Mouse (Mus musculus) layer of hippocampus, postnatal 25 days (tissue): ENCODE data around the gene Cdh13. TPM values are rescaled to one million over a fixed set of nuclear protein-coding genes. Genes with fewer than 3 reads are reported as not detected.

Source experiments
- DNase-seq, 2 experiments: peaks; one replicate each; pipeline ENCODE4 v3.0.0; 2022; ENCODE audit warnings: mixed read lengths in 2 of 2, low spot score in 1 of 2; ENCODE audit errors: extremely low spot score in 1 of 2
- total RNA-seq, 2 experiments: library from RNA; stranded (reverse); gene quantifications; 2 replicates each; pipeline ENCODE4 v1.2.3; 2021

Gene Cdh13
- total RNA-seq, 2 experiments from 2014 or later: 45.3 to 48.8 TPM

DNA sequence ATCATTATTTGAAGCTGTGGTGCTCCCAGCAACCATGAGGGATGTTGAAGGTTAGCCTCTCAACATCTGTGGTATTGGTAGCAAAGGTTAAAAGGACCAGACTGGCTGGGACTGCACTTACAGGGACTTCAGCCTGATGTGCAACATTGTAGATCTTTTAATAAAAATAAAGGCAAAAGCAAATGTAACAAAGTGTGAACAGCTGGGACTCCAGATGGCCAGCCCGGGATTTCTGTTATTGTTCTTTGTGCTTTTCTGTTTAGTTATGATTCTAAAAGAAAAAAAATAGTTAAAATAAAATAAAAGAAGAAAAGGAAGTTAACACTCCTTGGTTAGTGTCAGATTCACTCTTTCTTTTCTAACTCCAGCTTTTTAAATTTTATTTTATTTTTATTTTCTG is 717.1 kb downstream of the Cdh13 start:
- peak; percentile 35 to 68 for DNase-seq

DNA sequence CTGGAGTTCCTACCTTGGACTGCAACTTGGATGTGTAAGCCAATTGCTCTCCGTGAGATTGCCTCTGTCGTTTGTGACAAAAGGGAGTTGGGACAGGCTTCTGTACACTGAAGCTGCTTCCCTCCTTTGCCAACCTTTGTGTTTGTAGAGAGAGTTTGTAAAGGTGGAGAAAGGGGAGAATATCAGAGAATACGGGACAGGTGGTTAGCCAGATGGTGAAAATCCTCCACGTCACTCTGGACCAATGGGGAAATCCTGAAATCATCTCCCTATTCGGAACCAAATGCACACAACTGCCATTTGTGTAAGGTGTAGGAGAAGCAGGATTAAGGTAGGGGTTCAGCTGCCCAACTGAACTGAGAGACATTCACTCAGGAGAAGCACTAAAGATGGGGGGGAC is 721.3 kb downstream of the Cdh13 start:
- DNase-seq: no peak

DNA sequence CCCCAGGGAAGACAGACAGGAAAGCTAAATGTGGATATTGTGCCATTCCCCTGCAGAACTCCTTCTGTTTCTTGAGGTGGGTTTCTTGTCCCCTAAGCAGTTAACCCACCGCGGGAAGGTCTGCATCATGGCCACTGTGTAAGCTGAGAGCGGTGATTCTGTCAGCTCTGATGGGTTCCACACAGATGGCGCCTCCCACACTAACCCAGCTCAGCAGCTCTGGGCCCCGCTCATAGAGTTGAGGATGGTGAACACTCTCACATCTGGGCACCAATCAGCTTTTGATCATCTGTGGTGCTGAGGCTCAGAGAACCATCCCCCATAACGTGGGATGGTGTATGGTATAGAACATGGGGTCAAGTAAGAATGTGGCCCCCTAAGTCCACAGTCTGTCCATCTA is 735.1 kb downstream of the Cdh13 start:
- no peak for DNase-seq

DNA sequence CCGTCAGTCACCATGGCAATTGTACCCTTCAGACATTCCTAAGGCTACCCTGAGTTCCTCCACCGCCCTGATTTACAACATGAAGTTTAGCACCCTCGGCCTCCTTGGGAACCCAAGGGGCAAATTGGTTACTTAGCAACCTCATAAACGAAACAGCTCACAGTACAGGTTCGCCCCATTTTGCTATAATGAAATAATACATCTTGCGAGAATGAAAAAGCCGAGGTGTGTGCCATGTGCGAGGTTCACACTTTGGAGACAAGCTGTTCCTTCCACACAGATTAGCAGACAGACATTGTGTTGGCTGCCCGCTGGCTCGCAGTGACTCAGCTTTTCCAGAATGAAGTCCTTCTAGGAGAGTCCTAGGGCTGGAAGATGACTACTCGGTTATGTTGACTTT is 737.2 kb downstream of the Cdh13 start:
- no peak for DNase-seq

DNA sequence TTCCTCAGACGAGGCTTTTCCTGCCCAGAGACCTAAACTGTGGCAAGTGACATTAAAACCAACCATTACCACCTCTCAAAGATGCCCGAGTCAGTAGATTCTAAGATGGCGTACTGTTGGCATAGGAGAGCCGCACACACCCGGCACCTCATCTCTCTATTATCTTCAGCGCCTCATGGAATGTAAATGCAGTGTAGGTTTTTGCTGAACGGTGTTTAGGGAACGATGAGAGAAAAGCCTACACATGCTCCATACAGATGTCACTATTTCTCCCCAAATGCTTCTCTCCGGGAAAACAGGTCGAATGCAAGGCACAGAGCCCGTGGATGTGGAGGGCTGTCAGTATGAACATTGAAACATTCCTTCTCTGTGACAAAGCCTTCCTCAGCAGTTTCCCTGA is 737.9 kb downstream of the Cdh13 start:
- no peak for DNase-seq

DNA sequence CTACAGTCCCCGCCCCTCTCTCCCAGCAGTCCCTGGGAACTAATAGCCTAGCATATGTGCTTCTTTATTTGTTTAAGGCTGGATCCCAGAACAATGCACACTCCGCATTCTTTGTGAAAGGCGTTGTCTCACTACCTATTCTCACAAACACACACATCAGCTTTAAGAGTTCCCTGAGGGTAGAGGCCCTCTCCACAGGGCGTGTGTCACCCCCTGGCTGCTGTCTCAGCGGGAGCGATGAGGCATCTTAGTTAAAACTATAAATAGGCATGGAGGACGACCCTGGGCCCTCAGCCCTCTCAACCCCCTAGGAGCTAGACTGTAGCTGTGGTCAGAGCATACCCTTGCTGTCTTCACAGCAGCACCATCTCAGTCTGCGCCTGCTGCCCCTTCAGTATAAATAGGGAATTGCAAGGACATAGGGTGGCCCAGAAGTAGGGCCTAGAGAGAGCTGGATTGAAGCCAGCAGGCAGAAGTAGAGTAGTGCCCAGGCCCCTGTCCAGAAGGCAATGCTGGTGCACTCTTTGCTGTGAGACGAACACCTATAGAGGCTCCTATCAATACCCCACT is 738.9 kb downstream of the Cdh13 start:
- DNase-seq: no peak

DNA sequence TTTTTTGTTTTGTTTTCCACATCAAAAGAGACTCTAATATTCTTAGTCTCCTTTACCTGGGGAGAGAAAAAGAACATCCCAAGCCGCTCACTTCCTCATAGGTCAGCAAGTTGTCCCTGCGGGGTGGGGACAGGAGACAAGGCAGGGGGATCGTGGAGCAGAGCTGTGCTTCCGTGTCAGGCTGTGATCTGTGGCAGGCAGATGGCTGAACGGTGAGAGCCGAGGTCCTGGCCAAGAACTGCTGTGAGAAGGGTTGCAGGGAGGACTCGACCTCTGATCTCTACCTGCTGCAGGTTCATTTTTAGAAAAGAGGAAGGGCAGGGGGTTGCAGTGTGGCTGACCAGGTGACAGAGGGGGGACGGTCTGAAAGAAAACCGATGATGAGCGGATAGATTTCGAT is 749.9 kb downstream of the Cdh13 start:
- DNase-seq: no peak

DNA sequence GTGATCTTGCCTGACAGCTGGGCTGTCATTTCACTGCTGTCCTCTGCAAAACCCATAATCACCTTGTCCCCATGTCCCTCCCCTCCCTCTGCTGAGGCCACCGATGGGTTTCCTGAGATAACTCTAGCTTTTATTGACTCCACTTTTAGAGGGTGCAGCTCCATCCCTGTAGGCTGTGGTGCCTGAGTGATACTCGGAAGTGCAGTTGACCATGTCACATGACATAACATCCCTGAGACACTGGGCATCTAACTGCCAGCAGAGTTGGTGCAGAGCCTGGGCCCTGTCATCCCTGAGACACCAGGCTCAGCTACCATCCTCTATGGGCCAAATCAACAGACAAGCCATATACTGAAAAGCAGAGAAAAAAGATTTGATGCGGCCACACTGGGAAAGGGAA is 750.5 kb downstream of the Cdh13 start:
- no peak for DNase-seq

DNA sequence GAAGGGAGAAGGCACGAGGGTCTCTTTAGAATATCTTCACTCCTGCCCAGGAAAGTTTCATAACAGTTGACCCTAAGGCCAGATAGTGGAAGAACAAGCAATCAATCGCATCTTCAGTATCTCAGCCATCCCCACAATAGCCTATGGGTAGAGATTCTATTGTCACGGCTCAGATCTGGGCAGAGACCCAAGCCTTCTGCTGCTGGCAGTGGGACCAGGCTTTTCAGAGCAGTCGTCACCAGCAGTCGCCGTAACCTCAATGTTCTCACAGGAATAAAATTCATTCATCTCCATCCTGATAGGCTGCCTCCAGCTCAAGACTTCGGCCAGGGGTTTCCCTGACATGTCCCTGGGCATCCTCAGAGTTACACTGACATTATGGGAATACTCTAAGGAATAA is 751.6 kb downstream of the Cdh13 start:
- peak; percentile 37 to 59 for DNase-seq

DNA sequence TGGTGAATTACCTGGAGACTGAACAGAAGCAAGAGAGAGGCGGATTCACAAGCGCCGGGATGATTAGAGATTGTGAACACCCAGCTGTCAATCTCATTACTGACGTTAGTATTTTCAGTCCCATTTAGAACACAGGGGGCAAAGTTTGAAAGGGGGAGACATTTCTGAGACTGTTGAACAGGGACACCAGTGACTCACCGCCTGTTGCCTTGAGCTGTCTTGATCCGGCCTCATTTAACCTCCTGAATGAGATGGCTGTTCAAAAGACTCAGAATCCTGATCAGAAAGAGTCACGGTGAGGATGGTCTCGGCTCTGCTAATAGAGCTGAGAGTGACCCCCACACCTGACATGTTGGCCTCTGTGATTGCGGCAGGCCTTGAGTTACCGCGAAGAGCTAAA is 754.0 kb downstream of the Cdh13 start:
- DNase-seq: no peak

DNA sequence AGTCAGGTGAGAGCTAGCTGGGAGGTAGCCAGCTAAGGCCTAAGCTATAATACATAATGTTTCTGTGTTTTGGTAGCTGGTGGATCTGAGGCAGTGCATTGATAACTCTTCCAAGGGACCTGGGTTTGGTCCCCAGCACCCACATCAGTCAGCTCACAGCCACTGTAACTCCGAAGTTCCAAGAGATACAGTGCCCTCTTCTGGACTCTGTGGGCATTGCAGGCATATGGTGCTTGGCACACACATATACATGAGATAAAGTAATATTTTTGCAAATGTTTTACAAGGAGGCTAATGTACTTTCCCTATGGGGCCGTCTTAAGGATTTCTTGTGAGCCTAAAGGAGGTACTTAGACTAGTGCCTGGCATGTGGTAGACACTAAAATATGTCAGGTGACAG is 755.8 kb downstream of the Cdh13 start:
- DNase-seq: no peak

DNA sequence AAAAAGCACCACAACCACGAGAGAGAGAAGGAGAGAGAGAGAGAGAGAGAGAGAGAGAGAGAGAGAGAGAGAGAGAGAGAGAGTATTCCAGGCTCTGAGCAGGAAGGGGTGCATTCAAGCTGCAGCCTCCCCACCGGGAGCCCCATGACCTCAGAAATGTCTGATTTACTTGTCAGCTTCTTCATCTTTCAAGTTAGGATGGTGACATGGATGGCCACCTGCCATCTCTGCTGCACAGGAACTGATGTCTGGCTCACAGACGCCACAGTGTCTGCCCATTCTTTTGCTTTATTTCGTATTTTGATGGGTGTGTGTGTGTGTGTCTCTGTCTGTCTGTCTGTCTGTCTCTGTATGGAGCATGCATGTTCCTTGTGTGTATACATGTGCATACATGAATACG is 774.3 kb downstream of the Cdh13 start:
- no peak for DNase-seq

DNA sequence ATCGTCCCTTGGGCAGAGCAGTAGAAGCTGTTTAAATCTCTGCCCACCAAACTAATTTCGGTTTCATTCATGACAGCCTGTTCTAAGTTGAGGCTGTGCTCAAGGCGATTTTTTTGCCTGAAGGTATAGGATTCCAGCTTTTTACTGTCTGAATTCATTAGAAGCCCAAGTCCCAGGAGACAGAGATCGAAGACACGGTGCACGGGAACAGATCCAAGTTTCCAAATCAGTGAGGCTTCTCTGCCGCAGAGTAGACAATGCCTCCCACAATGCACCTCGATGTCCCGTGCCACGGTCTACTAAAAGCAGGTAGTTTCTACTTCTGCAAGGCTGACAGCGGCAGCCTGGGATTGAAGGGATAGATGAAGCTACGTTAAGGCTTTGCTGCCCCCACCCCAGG is 778.1 kb downstream of the Cdh13 start:
- DNase-seq: no peak

DNA sequence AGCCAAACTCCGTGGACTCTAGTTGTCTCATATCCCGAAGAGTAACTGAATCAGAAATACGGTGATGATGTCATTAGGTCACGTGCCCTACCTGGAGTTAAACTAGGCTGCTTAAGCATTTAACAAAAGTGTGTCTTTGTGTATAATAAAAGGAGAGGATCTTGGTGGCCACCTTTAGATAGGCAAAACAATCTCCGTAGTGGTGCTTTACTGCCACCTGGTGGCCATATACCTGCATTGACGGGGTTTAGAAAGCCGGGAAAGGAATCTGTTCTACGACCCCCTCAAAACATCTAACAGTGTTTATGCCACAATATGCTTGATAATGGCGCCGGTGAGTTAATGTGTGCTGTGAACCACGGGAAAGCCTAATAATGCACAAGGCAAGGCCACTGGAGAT is 781.0 kb downstream of the Cdh13 start:
- DNase-seq: peak; percentile 27 to 60

DNA sequence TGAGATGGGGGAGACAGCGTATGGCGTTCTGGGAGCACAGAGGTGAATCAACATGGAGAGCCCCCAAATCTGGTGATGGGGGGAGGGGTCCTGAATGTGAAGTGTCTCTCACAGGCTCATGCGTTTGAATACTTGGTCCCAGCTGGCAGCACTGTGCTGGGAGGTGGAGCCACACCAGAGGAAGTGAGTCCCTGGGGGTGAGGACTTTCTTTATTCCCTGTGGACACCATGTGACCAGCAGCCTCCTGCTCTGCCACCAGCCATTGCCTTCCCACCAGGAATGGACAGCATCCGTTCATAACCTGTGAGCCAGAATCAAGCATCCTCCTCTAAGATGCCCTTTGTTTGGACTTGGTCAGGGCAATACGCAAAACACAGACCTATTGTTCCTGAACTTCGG is 788.8 kb downstream of the Cdh13 start:
- no peak for DNase-seq

DNA sequence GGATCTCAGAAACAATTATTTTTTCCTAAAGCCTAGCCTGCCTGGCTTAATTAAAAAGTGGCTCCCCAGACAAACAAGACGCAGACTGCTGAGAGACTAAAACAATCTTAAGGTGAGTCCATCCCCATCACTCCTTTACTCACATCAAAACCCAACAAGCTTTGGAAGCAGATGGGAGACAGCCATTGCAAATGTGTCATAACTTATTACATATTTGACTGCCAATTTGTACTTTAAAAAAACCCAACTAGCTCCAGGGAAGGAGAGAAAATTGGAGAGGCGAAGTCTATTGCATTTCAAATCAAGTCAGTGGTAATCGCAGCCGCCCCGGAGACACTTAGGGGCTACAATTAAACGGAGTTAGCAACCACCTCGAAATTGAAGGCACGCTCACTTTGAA is 801.5 kb downstream of the Cdh13 start:
- DNase-seq: no peak

DNA sequence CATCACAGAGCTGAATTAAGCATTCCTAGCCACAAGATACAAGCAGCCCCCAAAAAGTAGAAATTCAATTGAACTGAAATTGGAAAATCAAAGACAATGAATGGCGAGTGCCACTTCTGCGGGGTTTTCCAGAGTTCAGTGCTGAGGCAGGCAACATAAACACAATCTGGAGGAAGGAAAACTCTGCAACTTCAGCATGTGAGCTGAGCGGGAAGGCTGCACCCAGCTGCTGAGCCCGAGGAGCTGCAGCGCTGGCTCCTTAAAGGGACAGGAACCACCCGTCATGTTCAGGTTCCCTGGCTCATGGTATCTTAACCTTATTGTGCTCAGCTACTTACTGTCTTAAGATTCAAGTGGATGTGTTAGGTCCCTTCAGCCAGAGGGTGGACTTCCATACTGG is 814.7 kb downstream of the Cdh13 start:
- no peak for DNase-seq

DNA sequence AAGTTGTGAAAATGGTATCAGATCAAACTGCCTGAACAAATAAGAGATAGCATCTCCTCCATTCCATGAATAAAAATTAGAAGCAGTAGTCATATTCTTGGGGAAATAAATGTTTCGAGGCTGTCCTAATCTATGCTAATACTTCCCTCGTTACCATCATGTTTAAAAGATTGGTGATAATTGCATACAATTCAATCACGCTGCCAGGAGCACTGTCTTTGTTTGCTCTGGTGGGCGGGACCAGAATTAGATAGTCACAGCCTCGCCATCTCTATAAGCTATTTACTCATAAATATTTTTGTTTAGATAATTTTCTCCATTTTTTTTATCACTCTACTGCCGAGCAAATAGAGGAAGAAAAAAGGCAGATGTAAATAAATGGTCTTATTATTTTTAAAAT is 819.3 kb downstream of the Cdh13 start:
- DNase-seq: no peak

DNA sequence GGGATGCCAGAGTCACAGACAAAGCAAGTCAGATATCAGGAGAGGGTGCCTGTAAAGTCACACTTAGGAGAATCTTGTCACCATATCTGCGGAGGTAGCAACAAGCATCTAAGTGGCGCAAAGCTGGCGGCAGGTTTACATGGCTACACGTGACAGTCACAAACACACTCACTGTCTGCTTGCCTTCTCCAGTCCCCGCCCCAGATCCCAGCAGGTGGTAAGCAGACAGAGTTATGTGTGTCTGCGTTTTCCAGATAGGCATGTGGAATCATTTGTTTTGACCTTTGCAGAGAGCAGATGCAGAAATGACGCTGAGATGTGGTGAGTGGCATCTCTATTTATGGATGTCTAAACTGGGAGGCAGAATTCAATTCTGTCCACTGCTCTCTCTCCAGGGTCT is 826.1 kb downstream of the Cdh13 start:
- no peak for DNase-seq

DNA sequence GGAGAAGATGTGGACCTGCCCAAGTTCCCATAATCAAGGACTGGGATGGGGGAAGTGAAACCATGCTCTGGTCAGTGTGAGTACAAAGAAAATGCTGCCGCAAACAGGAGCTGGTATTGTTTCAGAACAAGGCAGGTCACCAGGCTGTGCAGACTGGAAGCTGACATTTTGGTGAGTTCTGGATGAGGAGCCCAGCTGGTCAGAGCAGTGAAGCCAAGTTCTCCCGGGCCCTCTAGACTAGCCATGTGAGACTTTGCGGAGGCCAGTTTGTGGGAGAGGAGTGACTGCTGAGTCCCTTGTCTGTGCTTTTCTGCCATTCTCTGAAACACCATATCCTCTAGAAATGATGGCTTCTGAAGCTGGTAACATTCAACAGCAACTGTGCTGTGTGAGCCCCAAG is 829.3 kb downstream of the Cdh13 start:
- DNase-seq: no peak

DNA sequence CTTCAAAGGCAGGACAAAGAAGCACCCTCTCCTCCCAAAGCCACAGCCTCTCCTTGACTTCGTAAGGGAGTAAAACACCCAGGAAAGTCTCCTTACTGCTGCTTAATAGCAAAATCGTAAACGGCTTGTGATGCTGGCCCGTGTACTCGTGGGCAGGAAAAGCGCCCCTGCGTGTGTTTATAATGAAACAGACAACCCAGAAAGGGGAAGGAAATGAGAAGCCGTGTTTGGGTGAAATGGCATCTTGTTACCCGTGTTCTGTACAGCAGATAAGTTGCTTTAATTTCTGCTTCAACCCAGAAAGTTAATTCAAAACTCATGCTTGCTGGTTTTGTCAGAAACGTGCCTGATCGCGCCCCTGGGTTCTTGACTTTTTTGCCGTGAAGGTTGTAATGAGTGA is 837.7 kb downstream of the Cdh13 start:
- no peak for DNase-seq

DNA sequence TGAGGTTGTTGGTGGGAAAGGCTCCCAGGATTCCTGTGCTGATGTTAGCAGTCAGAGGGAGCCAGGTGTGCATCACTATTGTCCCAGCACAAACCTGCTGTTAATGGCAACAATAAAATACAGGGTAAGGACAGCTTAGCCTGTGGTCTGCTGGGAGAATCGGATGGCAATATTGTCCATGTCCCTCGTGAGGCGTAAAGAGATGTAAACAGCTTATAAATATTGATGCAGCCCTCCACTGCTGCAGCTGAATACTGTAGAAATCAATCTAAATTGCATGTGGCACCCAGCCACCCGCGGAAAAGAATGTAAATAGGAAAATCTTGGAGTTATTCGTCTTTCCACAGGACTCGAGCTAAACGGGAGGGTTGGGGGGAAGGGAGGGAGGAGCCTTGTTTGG is 844.3 kb downstream of the Cdh13 start:
- no peak for DNase-seq

DNA sequence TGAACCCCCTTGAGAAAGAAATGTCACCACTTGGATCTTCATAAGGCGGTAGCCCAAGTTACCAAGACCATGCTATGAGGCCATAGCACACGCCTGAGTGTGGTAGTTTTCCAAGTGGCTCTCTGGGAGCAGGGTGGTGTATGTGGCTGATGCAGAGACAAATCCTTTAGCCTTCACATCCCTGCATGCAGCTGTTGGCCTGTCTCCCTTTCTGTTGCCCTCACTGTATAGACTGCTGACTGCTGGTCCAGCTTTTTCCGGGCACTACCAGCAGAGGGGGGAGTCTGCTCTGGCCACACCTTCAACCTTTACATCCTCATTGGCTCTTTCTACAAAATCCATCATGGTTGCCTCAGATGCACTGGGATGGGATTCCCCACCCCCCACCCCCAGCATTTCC is 844.7 kb downstream of the Cdh13 start:
- no peak for DNase-seq
